Mouse (Mus musculus) liver, adult 2 months (tissue): ENCODE results near the gene Rorc.

Source experiments
- CTCF ChIP-seq: fragments of 200-500 bp; IDR thresholded peaks from 2 replicates; pipeline ENCODE4 v1.5.1; 2011; ENCODE audit warnings: low read depth, low read length, control low read depth
- POLR2A ChIP-seq: fragments of 200-500 bp; IDR thresholded peaks from 2 replicates; pipeline ENCODE4 v1.6.1; 2011; ENCODE audit warnings: low read length, control low read depth; ENCODE audit not compliant: insufficient read depth; ENCODE audit errors: extremely low read depth

- TF ChIP-seq CTCF (no peak), POLR2A (no peak)
Observed at GRCm38 (mm10) chr3:94364154-94364526, 8.5 kb upstream of the Rorc start.
